Mouse (Mus musculus) neural tube, embryonic 14.5 days (tissue): ENCODE data around the gene Pqlc3. TPM values are rescaled to one million over a fixed set of nuclear protein-coding genes. Genes with fewer than 3 reads are reported as not detected.
A peak's percentile ranks its signal among the peaks of the same experiment; 100 is the strongest.

Experiments used
- ATAC-seq: fragments of 200-750 bp; cut with Nextera tagmentation; 2 replicates; pipeline ENCODE4 v1.8.0; 2017; ENCODE audit warnings: low read depth, mild to moderate bottlenecking, moderate TSS enrichment, moderate library complexity
- H3K27ac ChIP-seq: fragments of 300-500 bp; sonication (generic); 2 replicates; pipeline ENCODE4 v1.5.1; 2014; ENCODE audit warnings: low read depth, mild to moderate bottlenecking, control low read depth, low read length, moderate library complexity, mixed read lengths
- H3K27me3 ChIP-seq: fragments of 300-500 bp; sonication (generic); 2 replicates; pipeline ENCODE4 v1.6.1; 2014; ENCODE audit warnings: low read length; ENCODE audit not compliant: control insufficient read depth, insufficient read depth
- H3K36me3 ChIP-seq: fragments of 300-500 bp; sonication (generic); 2 replicates; pipeline ENCODE4 v1.6.1; 2014; ENCODE audit warnings: low read length, mixed read lengths; ENCODE audit not compliant: control insufficient read depth, insufficient read depth
- H3K4me1 ChIP-seq: fragments of 300-500 bp; sonication (generic); 2 replicates; pipeline ENCODE4 v1.6.1; 2014; ENCODE audit warnings: low read length; ENCODE audit not compliant: control insufficient read depth, insufficient read depth
- H3K4me2 ChIP-seq: fragments of 300-500 bp; sonication (generic); 2 replicates; pipeline ENCODE4 v1.6.1; 2014; ENCODE audit warnings: mild to moderate bottlenecking, low read depth, low read length, control low read depth
- H3K4me3 ChIP-seq: fragments of 300-500 bp; sonication (generic); 2 replicates; pipeline ENCODE4 v1.5.1; 2014; ENCODE audit warnings: low read depth, low read length, control low read depth, mixed read lengths
- H3K9ac ChIP-seq: fragments of 300-500 bp; sonication (generic); replicated peaks from 2 replicates; pipeline ENCODE4 v1.6.1; 2014; ENCODE audit warnings: low read depth, mild to moderate bottlenecking, control low read depth, low read length, mixed read lengths
- H3K9me3 ChIP-seq: fragments of 300-500 bp; sonication (generic); 2 replicates; pipeline ENCODE4 v1.6.1; 2016; ENCODE audit warnings: low read length; ENCODE audit not compliant: control insufficient read depth
- WGBS: fragments of 180-500 bp; shearing (Covaris S2); extraction: QIAGEN DNeasy Blood & Tissue Kit; methylation state at CpG from one replicate; pipeline ENCODE4 v1.1.7; 2014; 5-methylcytosine and 5-hydroxymethylcytosine counted together
- polyA plus RNA-seq: library from polyadenylated mRNA; unstranded; fragments of >200 nt; fragmentation: Nextera tagmentation; extraction: Ambion mirVana; gene quantifications from 2 replicates; pipeline ENCODE4 v1.2.1, GENCODE M21; 2014

Pqlc3 gene
- polyA plus RNA-seq, 1 experiment from 2014 or later = 1.5 TPM

DNA sequence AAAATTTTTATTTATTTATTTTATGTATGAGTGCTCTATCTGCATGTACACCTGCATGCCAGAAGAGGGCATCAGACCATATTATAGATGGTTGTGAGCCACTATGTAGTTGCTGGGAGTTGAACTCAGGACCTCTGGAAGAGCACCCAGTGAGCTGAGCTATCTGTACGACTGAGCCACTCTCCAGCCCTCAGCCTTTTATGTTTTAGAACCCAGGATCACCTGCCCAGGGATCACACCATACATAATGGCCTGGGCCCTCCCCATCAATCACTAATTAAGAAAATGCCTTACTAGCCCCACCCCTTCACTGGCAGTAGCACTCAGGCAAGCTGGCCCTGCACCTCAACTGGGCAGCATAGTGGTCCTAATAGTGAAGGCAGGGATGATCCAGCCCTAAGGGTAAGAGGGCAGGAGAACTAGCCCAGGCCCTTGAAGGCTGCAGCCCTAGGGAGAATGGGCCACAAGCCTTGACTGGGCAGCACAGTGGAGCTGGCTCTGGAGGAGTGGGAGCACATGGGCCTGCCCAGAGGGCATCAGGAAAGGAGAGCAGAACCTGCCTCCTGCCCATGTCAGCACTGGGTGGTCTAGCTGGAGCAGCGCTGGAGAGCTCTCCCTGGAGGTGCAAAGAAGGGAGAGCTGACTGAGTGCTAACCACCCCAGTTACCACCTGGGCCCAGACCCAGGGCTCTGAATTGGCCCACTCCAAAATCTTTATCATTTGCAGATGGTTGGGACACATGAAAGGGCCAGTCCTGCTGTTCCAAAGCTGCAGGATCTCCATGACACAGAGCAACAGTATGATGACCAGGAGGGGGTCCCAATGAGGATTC, 12.1 kb upstream of the Pqlc3 start:
- no peak overlapping the region for H3K4me3 ChIP-seq
- H3K4me1 ChIP-seq = no peaks in the 10 kb centered on the region
- no peak overlapping the region for H3K9ac ChIP-seq
- no peaks in the 10 kb centered on the region for H3K9me3 ChIP-seq
- no peak overlapping the region for H3K27ac ChIP-seq
- no peaks in the 10 kb centered on the region for H3K27me3 ChIP-seq
- ATAC-seq = 0 out of 2 replicates have a peak, but pooled peaks have one; percentile 15
- no peaks in the 10 kb centered on the region for H3K36me3 ChIP-seq
- no peak overlapping the region for H3K4me2 ChIP-seq
- WGBS = 75% methylated on average over 2 of the region's 2 CpGs

- 7% methylated on average over 29 of the region's 29 CpGs for WGBS
- Histone ChIP-seq H3K9ac (no peak within 1 kb of the TSS), H3K27me3 (no peaks in the 10 kb centered on the region)
These were observed 11.1 kb upstream of the Pqlc3 start, which contains the start of gene 2410004P03Rik for GRCm38 (mm10) chr12:17011100-17011870. 2410004P03Rik (minus strand) TSS chr12:17011727.

GRCm38 (mm10) chr12:17009466-17009865, 9.3 kb upstream of the Pqlc3 start:
- Histone ChIP-seq H3K36me3 (no peaks in the 10 kb centered on the region), H3K9ac (no peak overlapping the region), H3K4me3 (no peak overlapping the region), H3K27me3 (no peaks in the 10 kb centered on the region), H3K4me1 (no peaks in the 10 kb centered on the region), H3K4me2 (no peak overlapping the region), H3K9me3 (no peaks in the 10 kb centered on the region), H3K27ac (no peak overlapping the region)
- ATAC-seq = no peak
- 95% methylated on average over 6 of the region's 6 CpGs for WGBS

More at GRCm38 (mm10) chr12:17011100-17011870, 11.1 kb upstream of the Pqlc3 start, which contains the start of gene 2410004P03Rik:
- peak within 1 kb of the TSS; percentile 40; the same call in 1 of the 2 replicates for H3K4me2 ChIP-seq
- H3K4me1 ChIP-seq = no peaks in the 10 kb centered on the region
- H3K27ac ChIP-seq = no peak within 1 kb of the TSS
- no peaks in the 10 kb centered on the region for H3K9me3 ChIP-seq
- ATAC-seq = peak; percentile 79
- peak within 1 kb of the TSS; percentile 23 for H3K4me3 ChIP-seq
- H3K36me3 ChIP-seq = no peaks in the 10 kb centered on the region

DNA sequence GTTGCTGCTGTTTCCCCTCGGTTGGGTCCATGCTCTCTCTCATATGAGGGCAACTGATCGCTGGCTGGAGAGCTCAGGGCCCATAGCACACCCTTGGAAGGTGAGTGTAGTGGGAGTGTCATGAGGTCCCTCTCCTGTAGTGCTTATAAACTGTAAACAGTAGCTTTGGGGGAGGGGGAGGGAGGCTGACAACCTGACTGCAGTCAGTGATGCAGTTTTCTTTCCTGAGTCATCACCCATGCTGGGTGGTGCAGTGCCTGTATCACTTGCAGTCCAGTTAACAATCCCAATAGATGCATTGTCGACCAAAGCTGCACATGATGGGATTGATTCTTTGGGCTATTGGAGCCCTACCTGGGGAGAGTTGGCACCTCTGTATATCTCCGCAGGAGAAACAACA, 1.0 kb upstream of the Pqlc3 start:
- H3K36me3 ChIP-seq = no peaks in the 10 kb centered on the region
- 48% methylated on average over 4 of the region's 4 CpGs for WGBS
- H3K9me3 ChIP-seq = no peaks in the 10 kb centered on the region
- H3K27me3 ChIP-seq = peaks cover 26% of the 10 kb centered on the region
- H3K4me1 ChIP-seq = peaks cover 5% of the 10 kb centered on the region; the same call in 1 of the 2 replicates
- no peak overlapping the region for H3K27ac ChIP-seq
- no peak overlapping the region for H3K9ac ChIP-seq
- ATAC-seq = no peak
- H3K4me3 ChIP-seq = no peak overlapping the region
- no peak overlapping the region for H3K4me2 ChIP-seq

DNA sequence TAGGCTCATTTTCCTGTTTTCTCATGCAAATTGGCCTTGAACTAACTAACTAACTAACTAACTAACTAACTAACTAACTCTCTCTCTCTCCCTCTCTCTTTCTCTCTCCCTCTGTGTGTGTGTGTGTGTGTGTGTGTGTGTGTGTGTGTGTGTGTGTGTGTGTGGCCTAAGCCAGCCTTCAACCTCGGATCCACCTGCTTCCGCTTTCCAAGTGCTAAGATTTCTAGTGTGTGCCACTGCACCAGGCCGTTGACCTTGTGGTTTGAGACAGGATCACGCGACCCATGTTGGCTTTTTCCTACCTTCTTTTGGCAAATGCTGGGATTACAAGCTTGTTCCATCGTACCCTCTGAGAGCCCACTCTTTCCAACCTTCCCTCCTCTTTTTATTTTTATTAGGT, 420 bp upstream of the Pqlc3 start:
- 61% methylated on average over 6 of the region's 6 CpGs for WGBS
- H3K36me3 ChIP-seq = no peaks in the 10 kb centered on the region
- peaks cover 5% of the 10 kb centered on the region; the same call in 1 of the 2 replicates for H3K4me1 ChIP-seq
- no peak for ATAC-seq
- H3K9me3 ChIP-seq = no peaks in the 10 kb centered on the region
- no peak overlapping the region for H3K4me2 ChIP-seq
- no peak overlapping the region for H3K9ac ChIP-seq
- peaks cover 26% of the 10 kb centered on the region for H3K27me3 ChIP-seq
- no peak overlapping the region for H3K4me3 ChIP-seq
- H3K27ac ChIP-seq = no peak overlapping the region

GRCm38 (mm10) chr12:16999146-16999545, 1.1 kb downstream of the Pqlc3 start:
- peak overlapping the region; percentile 76 for H3K4me2 ChIP-seq
- H3K9me3 ChIP-seq = no peaks in the 10 kb centered on the region
- H3K27ac ChIP-seq = no peak overlapping the region
- 8% methylated on average over 10 of the region's 10 CpGs for WGBS
- no peak overlapping the region for H3K9ac ChIP-seq
- H3K36me3 ChIP-seq = no peaks in the 10 kb centered on the region
- 0 out of 2 replicates have a peak, but pooled peaks have one; percentile 18 for ATAC-seq
- H3K27me3 ChIP-seq = peaks cover 26% of the 10 kb centered on the region
- peaks cover 5% of the 10 kb centered on the region; the same call in 1 of the 2 replicates for H3K4me1 ChIP-seq
- H3K4me3 ChIP-seq = peak overlapping the region; percentile 39

DNA sequence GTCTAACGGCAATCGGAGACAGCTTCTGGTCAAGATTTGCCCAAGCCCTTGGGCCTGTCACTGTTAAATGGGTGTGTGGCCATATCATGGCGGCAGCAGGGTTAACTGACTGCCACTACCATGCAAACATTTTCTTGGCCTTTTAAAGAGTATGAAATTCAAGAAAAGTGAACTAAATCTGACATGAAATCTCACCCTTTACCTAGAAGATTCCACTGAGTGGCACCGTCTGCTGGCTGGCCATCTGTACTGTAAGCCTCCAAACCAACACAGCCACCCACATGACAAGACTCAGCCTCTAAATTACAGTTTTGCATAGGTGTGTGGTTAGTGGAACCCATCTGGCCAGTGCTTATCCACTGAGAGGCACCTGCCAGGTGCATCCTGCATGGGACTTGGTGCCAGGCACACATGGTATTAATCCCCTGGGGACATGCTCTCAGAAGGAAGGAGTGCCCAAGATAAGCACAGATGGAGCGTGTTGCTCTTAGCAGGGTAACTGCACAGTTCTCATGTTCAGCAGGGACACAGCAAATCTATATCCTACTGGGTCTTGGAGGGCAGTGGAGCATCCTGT, 3.2 kb downstream of the Pqlc3 start:
- H3K4me3 ChIP-seq = no peak overlapping the region
- no peak overlapping the region for H3K4me2 ChIP-seq
- no peaks in the 10 kb centered on the region for H3K36me3 ChIP-seq
- ATAC-seq = no peak
- WGBS = 93% methylated on average over 5 of the region's 5 CpGs
- H3K9me3 ChIP-seq = no peaks in the 10 kb centered on the region
- no peak overlapping the region for H3K27ac ChIP-seq
- no peak overlapping the region for H3K9ac ChIP-seq
- H3K27me3 ChIP-seq = peaks cover 26% of the 10 kb centered on the region
- H3K4me1 ChIP-seq = peaks cover 5% of the 10 kb centered on the region; the same call in 1 of the 2 replicates

DNA sequence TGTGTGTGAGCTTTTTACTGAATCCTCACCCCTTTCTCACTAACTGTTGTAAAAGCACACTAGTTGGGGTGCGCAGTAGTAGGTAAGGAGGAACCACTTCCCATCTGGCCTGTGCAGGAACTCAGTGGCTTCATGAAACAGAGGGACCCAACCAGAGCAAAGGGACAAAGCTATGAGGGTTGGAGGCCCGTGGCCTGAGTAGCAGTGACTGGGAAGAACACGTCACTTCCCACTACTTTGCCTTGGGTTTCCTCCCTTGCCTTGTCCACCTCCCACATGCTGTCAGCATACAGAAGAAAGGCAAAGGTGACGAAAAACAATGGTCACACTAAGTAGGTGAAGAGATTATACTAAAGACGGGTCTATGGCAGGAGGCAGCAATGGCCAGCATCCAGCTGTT, 3.9 kb downstream of the Pqlc3 start:
- H3K4me3 ChIP-seq = no peak overlapping the region
- peaks cover 5% of the 10 kb centered on the region; the same call in 1 of the 2 replicates for H3K4me1 ChIP-seq
- H3K9ac ChIP-seq = no peak overlapping the region
- H3K27me3 ChIP-seq = peaks cover 26% of the 10 kb centered on the region
- H3K4me2 ChIP-seq = no peak overlapping the region
- WGBS = 90% methylated on average over 5 of the region's 5 CpGs
- H3K36me3 ChIP-seq = no peaks in the 10 kb centered on the region
- H3K27ac ChIP-seq = no peak overlapping the region
- ATAC-seq = no peak
- H3K9me3 ChIP-seq = no peaks in the 10 kb centered on the region
